Mouse (Mus musculus): ENCODE measurements around the gene Sec16b. TPM values are rescaled to one million over a fixed set of nuclear protein-coding genes. Genes with fewer than 3 reads are reported as not detected.

Gene Sec16b
- 0.84 and 1.3 TPM in 2 replicates for polyA plus RNA-seq (2014; fragmentation: Nextera tagmentation; extraction: Ambion mirVana)

DNA sequence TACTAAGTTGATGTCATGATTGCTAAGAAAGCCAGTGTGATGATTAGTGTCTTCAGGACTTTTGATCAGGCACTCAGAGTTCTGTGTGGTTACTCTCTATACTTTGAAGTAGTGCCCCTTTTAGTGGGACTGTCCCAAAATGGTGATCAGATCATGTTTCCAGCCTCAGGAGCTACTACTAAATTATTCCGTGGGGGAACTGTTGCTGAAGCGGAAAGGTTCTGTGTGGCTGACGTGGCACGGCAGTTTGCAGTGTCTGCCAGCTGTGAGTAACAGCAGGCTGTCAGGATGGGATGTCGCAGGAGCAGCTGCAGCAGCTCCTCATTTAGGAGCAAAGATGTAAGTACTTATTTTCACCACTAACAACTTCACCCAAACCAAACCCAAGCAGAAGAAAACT, at the start of gene Sec16b:
Sec16b (plus strand) TSS at position 207 of the 400 bp plus-strand sequence.
- Histone ChIP-seq H3K27ac (replicated peaks; ENCODE audit: low read depth, low read length) (no peak within 1 kb of the TSS), H3K4me1 (ENCODE audit: control insufficient read depth, insufficient read depth, low read length) (no peaks in the 10 kb centered on the region)

DNA sequence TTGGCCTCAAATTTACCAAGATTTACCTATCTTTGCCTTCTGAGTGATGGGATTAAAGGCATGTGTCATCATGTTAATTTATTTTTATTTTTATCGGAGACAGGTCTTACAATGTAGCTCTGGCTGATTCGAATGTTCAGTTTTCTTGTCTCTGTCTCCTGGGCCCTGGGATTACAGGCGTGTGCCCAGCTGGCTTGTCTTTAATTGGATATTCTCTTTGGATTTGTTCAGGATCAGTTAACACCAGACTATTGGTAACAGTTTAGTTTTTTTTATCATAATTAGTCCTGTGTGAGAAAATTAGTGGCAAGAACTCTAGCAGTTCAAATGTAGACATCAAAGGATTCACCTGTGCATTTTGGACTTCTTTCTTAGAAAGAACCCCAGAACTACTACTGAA, 48.7 kb upstream of the Sec16b start:
- Histone ChIP-seq H3K36me3 (ENCODE audit: control insufficient read depth, insufficient read depth, low read length) (no peaks in the 10 kb centered on the region), H3K27me3 (ENCODE audit: control insufficient read depth, insufficient read depth, low read length) (no peaks in the 10 kb centered on the region), H3K9me3 (ENCODE audit: control insufficient read depth, low read length) (no peaks in the 10 kb centered on the region), H3K4me1 (ENCODE audit: control insufficient read depth, insufficient read depth, low read length) (0 out of 2 replicates have a peak, but pooled peaks cover 6% of the 10 kb centered on the region), H3K4me3 (ENCODE audit: low read depth, low read length) (no peak overlapping the region), H3K4me2 (ENCODE audit: low read depth, severe bottlenecking) (no peak overlapping the region), H3K9ac (ENCODE audit: low read length) (no peak overlapping the region), H3K27ac (replicated peaks; ENCODE audit: low read depth, low read length) (no peak overlapping the region)
- DNase-seq (ENCODE audit: low spot score) (no peak), ATAC-seq (ENCODE audit: insufficient number of reproducible peaks, low FRiP score, low TSS enrichment, low read depth) (no peak)
- WGBS = 89% methylated on average over 3 of the region's 3 CpGs

More for the DNA sequence above, at the start of gene Sec16b:
- Histone ChIP-seq H3K4me2 (ENCODE audit: low read depth, severe bottlenecking) (no peak within 1 kb of the TSS), H3K9ac (ENCODE audit: low read length) (no peak within 1 kb of the TSS), H3K27me3 (ENCODE audit: control insufficient read depth, insufficient read depth, low read length) (no peaks in the 10 kb centered on the region), H3K4me3 (ENCODE audit: low read depth, low read length) (no peak within 1 kb of the TSS), H3K36me3 (ENCODE audit: control insufficient read depth, insufficient read depth, low read length) (no peaks in the 10 kb centered on the region), H3K9me3 (ENCODE audit: control insufficient read depth, low read length) (no peaks in the 10 kb centered on the region)
- DNase-seq (ENCODE audit: low spot score) = peak; percentile 68
- WGBS = 22% methylated on average over 5 of the region's 5 CpGs
- ATAC-seq (ENCODE audit: insufficient number of reproducible peaks, low FRiP score, low TSS enrichment, low read depth) = peak; percentile 56; the same call in 1 of the 2 replicates

DNA sequence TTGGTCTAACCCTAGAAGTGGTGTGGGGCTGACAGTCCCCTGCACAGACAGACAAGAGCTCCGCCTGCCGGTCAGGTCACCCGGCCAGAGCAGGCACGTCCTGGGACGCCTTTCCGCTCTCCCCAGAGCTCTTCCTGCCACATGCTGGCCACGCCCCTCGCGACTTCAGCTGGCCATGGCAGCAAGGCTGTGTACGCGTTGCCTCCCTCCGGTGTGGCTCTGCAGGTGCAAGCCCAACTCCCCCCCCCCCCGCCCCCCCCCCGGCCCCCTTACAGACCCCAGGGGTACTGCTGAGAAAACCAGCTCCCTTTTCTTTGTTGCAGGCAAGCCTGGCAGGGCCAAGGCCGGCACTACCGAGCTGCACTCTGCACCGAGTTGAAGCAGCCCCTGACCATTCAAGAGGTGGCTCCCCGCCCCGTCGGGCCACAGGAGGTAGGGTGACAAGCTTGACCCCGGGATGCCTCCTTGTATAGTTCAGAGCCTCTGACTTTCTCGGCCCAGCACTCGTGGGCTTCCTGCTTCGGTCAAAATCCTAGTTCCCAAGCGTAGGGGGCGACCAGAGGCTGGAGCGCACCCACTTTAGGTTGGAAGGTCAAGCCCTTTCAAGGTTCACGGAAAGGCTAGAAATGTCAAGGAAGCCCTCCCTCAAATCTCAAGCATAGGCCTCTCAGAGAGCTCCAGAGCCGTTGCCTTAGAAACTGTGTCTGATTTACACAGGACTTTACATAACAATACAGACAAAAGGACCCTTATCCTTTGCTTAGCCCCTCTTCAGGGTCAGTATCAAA, 47.9 kb upstream of the Sec16b start, which contains the start of gene Cryzl2:
Cryzl2 (plus strand) TSS at position 157 of the 788 bp plus-strand sequence.
- peak within 1 kb of the TSS; percentile 60 for H3K9ac ChIP-seq (ENCODE audit: low read length)
- no peaks in the 10 kb centered on the region for H3K36me3 ChIP-seq (ENCODE audit: control insufficient read depth, insufficient read depth, low read length)
- peak; percentile 87 for DNase-seq (ENCODE audit: low spot score)
- peak; percentile 86 for ATAC-seq (ENCODE audit: insufficient number of reproducible peaks, low FRiP score, low TSS enrichment, low read depth)
- no peaks in the 10 kb centered on the region for H3K9me3 ChIP-seq (ENCODE audit: control insufficient read depth, low read length)
- H3K27ac ChIP-seq (replicated peaks; ENCODE audit: low read depth, low read length) = no peak within 1 kb of the TSS
- peak within 1 kb of the TSS; percentile 46 for H3K4me2 ChIP-seq (ENCODE audit: low read depth, severe bottlenecking)
- 0 out of 2 replicates have a peak, but pooled peaks cover 6% of the 10 kb centered on the region for H3K4me1 ChIP-seq (ENCODE audit: control insufficient read depth, insufficient read depth, low read length)
- no peaks in the 10 kb centered on the region for H3K27me3 ChIP-seq (ENCODE audit: control insufficient read depth, insufficient read depth, low read length)
- peak within 1 kb of the TSS; percentile 30 for H3K4me3 ChIP-seq (ENCODE audit: low read depth, low read length)
- WGBS = 12% methylated on average over 27 of the region's 29 CpGs

DNA sequence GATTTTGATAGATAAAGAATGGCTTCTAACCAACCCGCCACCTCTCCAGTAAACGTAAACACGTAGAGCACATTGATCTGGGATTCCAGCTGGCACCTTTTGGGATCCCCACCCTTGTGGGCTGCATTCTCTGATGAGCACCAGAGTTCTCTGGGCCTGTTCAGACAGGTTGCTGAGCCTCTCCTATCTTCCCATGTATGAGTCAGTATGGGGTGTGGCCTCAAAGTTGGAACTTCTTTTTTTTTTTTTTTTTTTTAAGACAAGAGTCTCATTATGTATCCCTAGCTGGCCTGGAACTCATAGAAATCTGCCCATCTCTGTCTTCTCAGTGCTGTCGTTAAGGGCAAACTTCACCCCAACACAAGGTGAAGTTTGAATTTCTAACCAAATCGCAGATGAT, 46.6 kb upstream of the Sec16b start:
- no peak overlapping the region for H3K9ac ChIP-seq (ENCODE audit: low read length)
- ATAC-seq (ENCODE audit: insufficient number of reproducible peaks, low FRiP score, low TSS enrichment, low read depth) = no peak
- H3K4me3 ChIP-seq (ENCODE audit: low read depth, low read length) = no peak overlapping the region
- no peak overlapping the region for H3K4me2 ChIP-seq (ENCODE audit: low read depth, severe bottlenecking)
- H3K9me3 ChIP-seq (ENCODE audit: control insufficient read depth, low read length) = no peaks in the 10 kb centered on the region
- no peaks in the 10 kb centered on the region for H3K27me3 ChIP-seq (ENCODE audit: control insufficient read depth, insufficient read depth, low read length)
- DNase-seq (ENCODE audit: low spot score) = no peak
- 93% methylated on average over 5 of the region's 5 CpGs for WGBS
- H3K36me3 ChIP-seq (ENCODE audit: control insufficient read depth, insufficient read depth, low read length) = no peaks in the 10 kb centered on the region
- H3K27ac ChIP-seq (replicated peaks; ENCODE audit: low read depth, low read length) = no peak overlapping the region
- H3K4me1 ChIP-seq (ENCODE audit: control insufficient read depth, insufficient read depth, low read length) = 0 out of 2 replicates have a peak, but pooled peaks cover 6% of the 10 kb centered on the region

DNA sequence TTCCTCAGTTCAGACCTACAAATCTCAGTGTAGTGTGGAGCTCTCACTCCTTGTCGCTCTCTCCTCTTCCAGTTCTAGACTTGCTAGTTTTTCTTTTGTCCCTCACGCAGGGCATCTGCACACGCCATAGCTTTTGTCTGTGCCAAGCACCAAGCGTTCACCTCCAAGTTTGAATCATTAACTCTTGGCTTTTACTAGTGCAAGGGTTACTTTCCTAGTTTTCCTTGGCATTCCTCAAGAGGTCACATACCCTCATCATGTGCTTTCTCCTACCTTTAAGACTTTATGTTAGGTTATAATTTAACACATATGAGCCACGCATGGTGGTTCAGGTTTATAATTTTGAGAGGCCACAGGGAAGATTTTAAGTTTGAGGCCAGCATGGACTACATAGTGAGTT, 45.3 kb upstream of the Sec16b start:
- no peak for ATAC-seq (ENCODE audit: insufficient number of reproducible peaks, low FRiP score, low TSS enrichment, low read depth)
- Histone ChIP-seq H3K4me3 (ENCODE audit: low read depth, low read length) (no peak overlapping the region), H3K9ac (ENCODE audit: low read length) (no peak overlapping the region), H3K4me2 (ENCODE audit: low read depth, severe bottlenecking) (no peak overlapping the region), H3K9me3 (ENCODE audit: control insufficient read depth, low read length) (no peaks in the 10 kb centered on the region), H3K27me3 (ENCODE audit: control insufficient read depth, insufficient read depth, low read length) (no peaks in the 10 kb centered on the region), H3K4me1 (ENCODE audit: control insufficient read depth, insufficient read depth, low read length) (0 out of 2 replicates have a peak, but pooled peaks cover 6% of the 10 kb centered on the region), H3K27ac (replicated peaks; ENCODE audit: low read depth, low read length) (no peak overlapping the region), H3K36me3 (ENCODE audit: control insufficient read depth, insufficient read depth, low read length) (no peaks in the 10 kb centered on the region)
- 97% methylated on average over 5 of the region's 5 CpGs for WGBS
- DNase-seq (ENCODE audit: low spot score) = no peak

DNA sequence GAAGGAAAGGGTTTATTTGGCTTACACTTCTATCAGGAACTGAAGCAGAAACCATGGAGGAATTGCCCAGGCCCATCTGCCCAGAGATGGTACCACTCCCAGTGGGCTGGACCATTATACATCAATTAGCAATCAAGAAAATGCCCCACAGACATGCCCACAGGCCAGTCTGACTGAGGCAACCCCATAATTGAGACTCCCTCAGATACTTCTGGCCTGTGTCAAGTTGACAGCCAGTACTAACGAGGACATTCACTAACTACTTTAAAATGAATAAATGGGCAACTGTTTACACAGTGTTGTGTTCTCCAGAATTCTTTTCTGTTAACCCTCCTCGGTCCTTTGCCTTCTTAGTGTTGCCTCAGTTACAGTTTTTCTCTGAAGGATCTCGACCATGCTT, 44.2 kb upstream of the Sec16b start:
- no peak overlapping the region for H3K4me2 ChIP-seq (ENCODE audit: low read depth, severe bottlenecking)
- no peak for DNase-seq (ENCODE audit: low spot score)
- ATAC-seq (ENCODE audit: insufficient number of reproducible peaks, low FRiP score, low TSS enrichment, low read depth) = no peak
- no peak overlapping the region for H3K4me3 ChIP-seq (ENCODE audit: low read depth, low read length)
- no peaks in the 10 kb centered on the region for H3K36me3 ChIP-seq (ENCODE audit: control insufficient read depth, insufficient read depth, low read length)
- no peak overlapping the region for H3K9ac ChIP-seq (ENCODE audit: low read length)
- no peaks in the 10 kb centered on the region for H3K9me3 ChIP-seq (ENCODE audit: control insufficient read depth, low read length)
- 0 out of 2 replicates have a peak, but pooled peaks cover 6% of the 10 kb centered on the region for H3K4me1 ChIP-seq (ENCODE audit: control insufficient read depth, insufficient read depth, low read length)
- H3K27me3 ChIP-seq (ENCODE audit: control insufficient read depth, insufficient read depth, low read length) = no peaks in the 10 kb centered on the region
- H3K27ac ChIP-seq (replicated peaks; ENCODE audit: low read depth, low read length) = no peak overlapping the region
- 52% methylated on average over 3 of the region's 3 CpGs for WGBS

DNA sequence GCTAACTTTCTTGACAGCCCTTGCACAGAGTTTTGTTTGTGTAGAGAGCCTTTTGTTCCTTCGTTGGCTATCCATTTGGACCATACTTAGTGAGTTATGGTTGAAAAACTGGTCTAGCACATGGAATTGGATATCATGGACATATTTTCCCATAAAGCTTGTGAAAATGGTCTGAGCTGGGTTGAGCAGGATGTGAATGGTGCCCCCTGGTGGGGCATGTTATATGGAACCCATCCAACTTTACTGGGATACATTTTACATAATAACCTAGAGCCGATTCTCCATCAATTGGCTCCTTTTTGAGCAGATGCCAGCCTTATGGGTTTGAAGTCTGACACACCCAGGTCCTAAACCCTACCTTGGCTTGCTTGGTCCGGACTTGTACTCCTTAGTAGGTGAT, 41.3 kb upstream of the Sec16b start:
- Histone ChIP-seq H3K9ac (ENCODE audit: low read length) (no peak overlapping the region), H3K4me1 (ENCODE audit: control insufficient read depth, insufficient read depth, low read length) (no peaks in the 10 kb centered on the region), H3K4me2 (ENCODE audit: low read depth, severe bottlenecking) (no peak overlapping the region), H3K27ac (replicated peaks; ENCODE audit: low read depth, low read length) (no peak overlapping the region), H3K9me3 (ENCODE audit: control insufficient read depth, low read length) (no peaks in the 10 kb centered on the region), H3K4me3 (ENCODE audit: low read depth, low read length) (no peak overlapping the region), H3K27me3 (ENCODE audit: control insufficient read depth, insufficient read depth, low read length) (no peaks in the 10 kb centered on the region), H3K36me3 (ENCODE audit: control insufficient read depth, insufficient read depth, low read length) (no peaks in the 10 kb centered on the region)
- DNase-seq (ENCODE audit: low spot score) (peak; percentile 39), ATAC-seq (ENCODE audit: insufficient number of reproducible peaks, low FRiP score, low TSS enrichment, low read depth) (no peak)
- WGBS = 80% methylated on average over 3 of the region's 3 CpGs

DNA sequence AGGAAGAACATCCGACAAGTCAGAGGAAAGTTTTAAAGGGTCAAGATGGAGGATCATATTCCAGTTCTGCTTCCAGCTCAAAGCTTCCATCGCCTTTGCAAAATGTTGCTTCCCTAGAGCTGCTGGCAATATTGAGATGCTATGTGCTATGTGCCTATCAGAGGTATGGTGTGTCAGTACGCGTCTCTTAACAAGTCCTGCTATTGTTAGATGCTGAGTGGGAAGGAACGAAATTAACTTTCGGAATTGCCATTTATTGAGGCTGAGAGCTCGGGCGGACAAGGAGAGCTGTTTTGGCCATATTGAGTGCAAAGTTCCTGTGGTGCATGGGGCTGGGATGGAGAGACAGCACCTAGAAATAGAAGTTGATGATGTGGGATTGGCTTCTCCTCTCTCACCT, 38.7 kb upstream of the Sec16b start:
- 91% methylated on average over 8 of the region's 8 CpGs for WGBS
- Histone ChIP-seq H3K9ac (ENCODE audit: low read length) (no peak overlapping the region), H3K9me3 (ENCODE audit: control insufficient read depth, low read length) (no peaks in the 10 kb centered on the region), H3K4me3 (ENCODE audit: low read depth, low read length) (no peak overlapping the region), H3K4me1 (ENCODE audit: control insufficient read depth, insufficient read depth, low read length) (no peaks in the 10 kb centered on the region), H3K4me2 (ENCODE audit: low read depth, severe bottlenecking) (no peak overlapping the region), H3K27me3 (ENCODE audit: control insufficient read depth, insufficient read depth, low read length) (no peaks in the 10 kb centered on the region), H3K36me3 (ENCODE audit: control insufficient read depth, insufficient read depth, low read length) (no peaks in the 10 kb centered on the region), H3K27ac (replicated peaks; ENCODE audit: low read depth, low read length) (no peak overlapping the region)
- no peak for DNase-seq (ENCODE audit: low spot score)
- no peak for ATAC-seq (ENCODE audit: insufficient number of reproducible peaks, low FRiP score, low TSS enrichment, low read depth)

All from limb, embryonic 11.5 days (tissue).